Mouse (Mus musculus) urinary bladder, adult 2 months (tissue): ENCODE results near the gene Stradb. TPM values are rescaled to one million over a fixed set of nuclear protein-coding genes. Genes with fewer than 3 reads are reported as not detected.

ENCODE experiments used
- DNase-seq: peaks from one replicate; pipeline ENCODE4 v3.0.0; 2022; ENCODE audit warnings: low spot score
- polyA plus RNA-seq: library from polyadenylated mRNA; depleted of rRNA; stranded (reverse); fragments of >200 nt; gene quantifications from 2 replicates; pipeline ENCODE4 v1.2.3, GENCODE M21; 2012; rRNA removed

Gene Stradb
- polyA plus RNA-seq, 1 experiment: 12.6 TPM

DNA sequence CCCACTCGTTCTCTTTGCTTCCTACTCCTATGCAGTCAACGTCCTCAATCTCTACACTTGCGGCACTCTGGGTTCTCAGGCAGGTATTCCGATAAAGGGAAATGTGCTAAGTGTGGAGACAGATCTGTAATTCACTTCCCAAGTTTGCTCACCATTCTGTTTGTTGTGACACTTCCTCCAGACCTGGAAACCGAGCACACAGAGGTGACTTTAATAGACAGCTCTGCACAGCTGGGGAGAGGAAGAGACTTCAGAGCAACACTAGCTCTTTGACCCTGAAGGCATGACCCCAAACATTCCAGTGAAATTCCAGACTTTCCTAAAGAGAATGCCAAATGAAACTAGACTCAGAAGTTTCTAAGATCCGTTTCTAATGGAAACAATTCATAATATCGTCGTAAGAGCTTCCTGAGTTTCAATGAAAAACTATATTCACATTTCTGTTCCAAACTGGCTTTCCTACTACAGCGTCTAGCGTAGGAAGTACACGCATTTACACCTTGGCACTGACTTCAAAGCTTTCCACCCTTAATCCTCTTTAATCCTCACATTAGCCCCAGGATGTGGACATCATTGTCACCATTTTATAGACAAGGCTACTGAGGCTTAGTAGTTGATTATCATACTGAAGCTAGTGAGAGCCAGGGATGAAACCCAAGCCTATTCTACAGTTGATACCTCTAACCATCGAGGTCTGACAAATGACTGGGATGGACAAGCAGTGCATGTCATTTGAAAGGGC lies 12.0 kb upstream of the Stradb start:
- no peak for DNase-seq

DNA sequence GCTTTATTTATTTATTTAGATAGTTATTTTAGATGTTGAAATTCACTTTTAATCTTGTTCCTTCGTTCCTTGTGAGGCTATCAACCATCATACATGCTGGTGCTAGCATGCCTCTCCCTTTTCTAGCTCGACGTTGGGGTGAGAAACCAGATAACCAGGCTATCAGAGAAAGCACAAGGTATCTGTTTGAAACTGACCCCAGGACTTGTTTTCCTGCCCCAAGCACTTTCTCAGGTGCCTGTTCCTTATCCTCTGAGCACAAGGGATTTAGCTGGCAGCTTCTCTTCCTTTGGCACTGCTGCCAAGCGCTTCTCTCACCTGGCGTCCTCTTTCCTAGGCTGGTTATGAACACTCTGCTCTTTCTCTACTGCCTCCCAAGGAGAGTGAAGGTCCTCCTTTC lies 10.9 kb upstream of the Stradb start:
- no peak for DNase-seq

DNA sequence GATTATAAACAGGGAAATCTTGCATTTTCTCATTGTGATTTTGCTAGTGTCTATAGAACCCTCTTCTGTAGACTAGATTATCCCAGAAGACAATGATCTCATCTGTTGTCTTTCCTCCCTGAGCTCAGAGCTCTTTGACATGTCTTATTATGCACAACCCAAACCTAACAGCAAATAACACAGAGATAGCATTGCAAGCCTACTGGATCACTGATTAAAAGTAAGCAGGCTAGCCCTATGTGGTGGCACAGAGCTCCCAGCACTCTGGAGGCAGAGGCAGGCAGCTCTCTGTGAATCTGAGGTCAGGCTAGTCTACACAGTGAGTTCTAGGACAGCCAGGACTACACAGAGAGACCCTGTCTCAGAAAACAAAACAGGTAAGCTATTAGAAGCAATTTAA lies 10.5 kb upstream of the Stradb start:
- DNase-seq: no peak

DNA sequence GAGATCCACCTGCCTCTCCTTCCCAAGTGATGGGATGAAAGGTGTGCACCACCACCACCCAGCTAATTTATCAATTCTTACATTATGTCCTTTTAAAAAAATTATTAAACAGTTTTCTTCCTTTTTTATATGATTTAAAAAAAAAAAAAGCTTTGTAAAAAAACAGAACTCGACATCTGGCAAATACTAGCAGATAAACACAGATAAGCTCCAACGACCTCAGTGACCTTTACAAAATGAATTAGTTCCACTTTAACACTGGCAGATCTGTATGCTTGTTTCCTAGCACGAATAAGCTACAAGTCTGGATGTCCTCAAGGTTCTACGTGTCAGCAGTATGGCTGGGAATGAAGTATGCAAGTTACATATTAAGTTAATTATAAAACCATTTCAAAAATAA lies 5.8 kb upstream of the Stradb start:
- no peak for DNase-seq

DNA sequence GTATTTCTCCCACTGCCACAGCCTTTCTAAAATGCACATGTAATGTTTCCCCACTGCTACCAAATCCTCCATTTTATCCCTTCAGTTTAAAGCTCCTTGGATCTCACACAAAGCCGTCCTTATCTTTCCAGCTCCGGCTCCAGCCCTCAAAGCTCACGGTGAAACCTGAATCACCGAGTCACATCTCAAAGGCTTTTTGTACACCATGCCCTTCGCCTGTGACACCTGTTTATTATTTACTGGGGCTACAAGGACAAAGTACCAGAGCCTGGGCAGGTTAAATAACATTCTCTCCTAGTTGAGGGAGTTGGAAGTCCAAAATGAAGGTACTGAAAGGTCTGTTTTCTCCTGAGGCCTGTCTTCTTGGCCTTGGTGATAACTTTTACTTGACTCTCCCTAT lies 3.3 kb upstream of the Stradb start:
- no peak for DNase-seq

DNA sequence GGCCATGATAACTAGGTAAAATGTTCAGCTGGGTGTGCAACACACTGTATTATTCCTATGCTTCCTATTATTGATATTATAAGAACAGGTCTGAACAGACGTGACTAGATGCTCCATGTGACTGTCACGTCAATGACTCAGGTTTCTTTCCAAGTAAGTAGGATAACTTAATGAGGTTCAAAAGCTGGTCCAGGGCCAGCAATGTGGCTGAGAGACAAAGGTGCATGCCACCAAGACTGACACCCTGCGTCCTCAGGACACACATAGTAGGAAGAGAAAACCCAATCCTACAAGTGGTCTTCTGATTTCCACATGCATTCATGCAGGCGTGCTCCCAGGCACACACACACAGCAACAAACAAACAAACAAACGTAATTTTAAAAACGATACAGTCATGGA lies 2.2 kb upstream of the Stradb start:
- no peak for DNase-seq

DNA sequence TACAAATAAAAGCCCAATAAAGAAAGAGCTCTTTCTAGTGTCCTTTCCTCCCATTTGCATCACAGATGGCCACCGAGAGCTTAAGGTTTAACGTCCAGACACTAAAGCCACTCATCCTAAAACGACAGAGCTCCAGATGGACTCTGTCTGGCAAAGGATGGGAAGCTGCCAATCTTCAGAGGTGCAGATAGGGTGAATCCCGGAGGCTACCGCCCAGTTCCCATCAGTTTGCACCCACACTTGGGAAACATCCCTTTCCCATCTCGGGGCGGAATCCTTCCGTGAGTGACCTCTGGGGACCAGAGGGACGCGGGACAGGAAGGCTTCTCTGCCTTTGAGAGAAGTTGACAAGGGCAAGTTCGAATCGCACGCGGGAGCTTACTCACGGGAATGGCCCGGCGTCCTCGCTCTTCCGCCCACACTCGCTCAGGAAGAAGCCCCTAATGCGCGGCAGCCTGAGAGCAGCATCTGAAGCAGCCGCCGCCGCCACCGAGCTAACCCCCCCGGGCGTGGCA lies 414 bp upstream of the Stradb start:
- DNase-seq: no peak

DNA sequence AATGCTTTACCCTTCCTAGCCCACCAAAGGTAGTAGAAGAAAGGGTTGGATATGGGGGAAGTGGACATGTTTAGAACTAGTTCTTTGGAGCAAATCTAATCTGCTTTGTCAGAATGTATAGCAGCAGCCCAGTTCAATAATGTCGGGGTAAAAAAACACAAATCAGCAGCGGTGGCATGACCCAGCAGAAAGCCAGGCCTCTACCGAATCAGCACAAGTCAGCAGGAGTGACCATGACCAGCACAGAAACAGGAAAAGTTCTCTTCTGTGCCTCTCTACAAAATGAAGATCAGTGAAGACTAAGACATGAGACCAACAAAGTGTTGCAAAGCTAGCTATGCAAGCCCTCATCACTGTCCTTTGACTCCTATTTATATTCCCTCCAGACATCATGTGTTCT lies 9.0 kb downstream of the Stradb start:
- DNase-seq: no peak

DNA sequence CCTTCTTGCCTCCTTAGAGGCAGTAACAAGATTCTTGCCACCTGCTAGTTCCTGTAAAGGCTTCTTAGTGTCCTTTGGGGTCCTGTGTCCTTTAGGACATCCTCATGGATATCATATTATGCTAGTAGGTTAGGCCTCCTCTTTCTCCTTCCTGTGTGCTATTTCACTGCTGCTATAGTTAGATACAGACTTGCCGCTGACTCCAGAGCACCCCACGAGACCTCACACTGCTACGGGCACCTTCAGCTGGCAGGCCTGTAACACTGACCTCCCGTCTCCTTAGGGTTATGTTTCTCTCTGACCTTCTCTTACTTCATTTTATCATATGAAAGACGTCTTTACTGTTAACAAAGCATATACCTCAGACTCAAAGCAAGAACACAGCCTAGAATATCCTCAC lies 11.3 kb downstream of the Stradb start:
- DNase-seq: no peak

DNA sequence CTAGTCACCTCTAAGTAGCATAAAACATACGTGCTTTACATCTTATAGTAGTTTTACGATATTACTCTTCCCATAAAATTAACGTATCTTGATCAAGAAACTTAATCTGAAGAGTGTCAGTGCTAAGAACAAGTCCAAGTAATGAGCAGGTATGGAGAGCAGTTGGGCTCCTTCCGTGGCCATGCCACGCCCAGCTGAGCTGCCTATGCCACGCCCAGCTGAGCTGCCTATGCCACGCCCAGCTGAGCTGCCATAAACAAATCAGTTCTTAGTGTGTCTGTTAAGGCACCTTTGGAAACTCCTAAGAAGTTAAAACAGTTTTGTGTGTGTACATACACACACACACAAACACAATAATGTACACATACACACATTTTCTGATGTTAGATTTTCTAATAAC lies 19.8 kb downstream of the Stradb start:
- DNase-seq: no peak

DNA sequence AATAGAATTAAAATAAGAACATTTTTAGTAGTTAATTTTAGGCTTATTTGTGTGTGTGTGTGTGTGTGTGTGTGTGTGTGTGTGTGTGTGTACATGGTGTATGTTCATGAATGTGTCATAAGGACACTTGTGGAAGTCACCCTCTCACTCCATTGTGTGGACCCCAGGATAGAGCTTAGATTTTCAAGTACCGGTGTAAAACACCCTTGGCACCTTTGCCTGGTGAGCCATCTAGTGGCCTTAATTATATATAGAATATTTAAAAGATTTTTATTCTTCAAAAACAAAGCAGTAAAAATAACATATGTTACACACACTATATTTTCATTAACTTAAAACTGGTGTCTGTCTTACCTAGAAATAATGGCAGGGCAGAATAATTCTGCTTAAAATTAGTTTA lies 20.4 kb downstream of the Stradb start:
- DNase-seq: no peak

DNA sequence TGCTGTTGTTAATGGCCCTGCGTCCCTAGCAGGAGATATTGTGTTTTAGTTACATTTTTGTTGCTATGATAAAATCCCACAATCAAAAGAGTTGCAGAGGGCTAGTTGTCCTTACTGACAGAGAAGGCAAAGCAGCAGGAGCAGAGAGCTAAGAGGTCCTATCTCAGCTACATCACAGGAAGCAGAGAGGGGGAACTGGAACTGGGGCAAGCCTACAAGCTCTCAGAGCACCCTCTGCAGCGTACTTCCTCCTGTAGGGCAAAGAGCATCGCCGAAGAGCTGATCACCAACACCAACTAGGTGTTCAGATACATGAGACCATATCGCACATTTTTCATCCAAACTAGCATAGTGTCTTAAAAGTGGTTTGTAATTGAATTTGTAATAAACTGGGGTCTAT lies 22.0 kb downstream of the Stradb start:
- no peak for DNase-seq

DNA sequence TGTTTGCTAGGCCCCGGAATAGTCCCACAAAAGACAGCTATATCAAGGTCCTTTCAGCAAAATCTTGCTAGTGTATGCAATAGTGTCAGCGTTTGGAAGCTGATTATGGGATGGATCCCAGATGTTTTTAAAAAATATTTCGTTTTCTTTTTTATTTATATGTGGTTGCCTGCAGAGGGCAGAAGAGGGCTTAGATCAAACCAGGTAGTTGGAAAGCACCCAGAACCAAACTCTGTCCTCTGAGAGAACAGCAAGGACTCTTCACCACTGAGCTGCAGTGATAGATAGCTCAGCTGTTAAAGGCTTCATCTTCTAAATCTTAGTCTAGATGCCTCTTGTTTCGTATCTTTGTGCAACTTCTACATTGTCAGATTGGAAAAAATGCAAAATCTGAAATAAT lies 35.9 kb downstream of the Stradb start:
- DNase-seq: no peak

DNA sequence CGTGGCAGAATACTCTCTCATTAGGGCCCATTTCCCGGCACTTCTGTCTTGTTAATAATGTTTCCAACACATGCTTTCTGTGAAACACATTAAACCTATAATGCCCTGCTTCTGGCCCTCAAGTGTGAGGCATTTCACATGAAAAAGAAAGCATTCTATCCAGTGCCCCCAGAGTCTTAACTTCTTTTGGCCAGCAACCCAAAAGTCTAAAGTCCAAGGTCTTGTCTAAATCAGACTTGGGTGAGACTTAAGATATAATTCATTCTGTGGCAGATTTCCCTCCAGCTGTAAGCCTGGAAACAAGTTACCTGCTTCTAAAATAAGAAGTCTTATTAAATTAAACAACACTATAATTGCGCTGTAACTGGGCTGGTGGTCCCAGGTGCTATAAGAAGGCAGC lies 48.2 kb downstream of the Stradb start:
- no peak for DNase-seq

DNA sequence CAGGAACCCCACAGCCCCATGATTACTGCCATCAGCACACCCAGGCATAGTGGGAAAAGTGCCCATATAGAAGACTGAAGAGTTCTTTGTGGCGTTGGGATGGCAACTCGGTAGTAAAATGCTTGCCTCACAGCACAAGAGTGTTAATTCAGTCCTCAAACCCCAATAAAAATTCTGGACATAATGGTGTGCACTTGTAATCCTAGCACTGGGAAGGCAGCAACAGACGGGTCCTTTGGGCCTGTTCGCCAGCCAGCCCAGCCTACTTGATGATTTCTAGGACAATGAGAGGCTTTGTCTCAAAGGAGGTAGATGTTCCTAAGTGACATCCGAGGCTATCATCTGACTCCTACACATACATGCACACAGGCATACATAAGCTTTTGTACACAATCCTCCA lies 64.4 kb downstream of the Stradb start:
- DNase-seq: no peak

Other genes starting within 250 kb of the Stradb start
- gene Casp8, start 178.1 kb upstream of the Stradb start, polyA plus RNA-seq: 16.2 and 20.7 TPM in 2 replicates
- gene Trak2, start 92 bp upstream of the Stradb start, polyA plus RNA-seq: 14.2 and 19.8 TPM in 2 replicates
- not detected in 2 replicates for gene C2cd6, start 121.4 kb downstream of the Stradb start, polyA plus RNA-seq
- 18.2 and 24.5 TPM in 2 replicates for gene Tmem237, start 146.9 kb downstream of the Stradb start, polyA plus RNA-seq
- 0.74 and 0.95 TPM in 2 replicates for gene Mpp4, start 189.9 kb downstream of the Stradb start, polyA plus RNA-seq